Mouse (Mus musculus) cerebellum, adult 2 months (tissue): ENCODE data around the gene Trim65. TPM values are rescaled to one million over a fixed set of nuclear protein-coding genes. Genes with fewer than 3 reads are reported as not detected.

Source experiments
- DNase-seq, 2 experiments: peaks; one replicate each; pipeline ENCODE4 v3.0.0; 2021
- H3K27ac ChIP-seq: fragments of 200-500 bp; 2 replicates; pipeline ENCODE4 v1.5.1; 2012; ENCODE audit warnings: low read length, control low read depth, inconsistent platforms; ENCODE audit not compliant: insufficient read depth
- H3K27me3 ChIP-seq: fragments of 200-500 bp; 2 replicates; pipeline ENCODE4 v1.6.1; 2012; ENCODE audit warnings: inconsistent platforms, mild to moderate bottlenecking, low read length, moderate library complexity; ENCODE audit not compliant: control insufficient read depth, insufficient read depth
- H3K4me1 ChIP-seq: fragments of 200-500 bp; 2 replicates; pipeline ENCODE4 v1.6.1; 2011; ENCODE audit warnings: low read length; ENCODE audit not compliant: control insufficient read depth, insufficient read depth
- H3K4me3 ChIP-seq: fragments of 200-500 bp; replicated peaks from 2 replicates; pipeline ENCODE3; 2011; ENCODE audit warnings: mild to moderate bottlenecking, low read depth, low read length, control low read depth; ENCODE audit not compliant: insufficient read depth
- CTCF ChIP-seq: fragments of 200-500 bp; IDR thresholded peaks from 2 replicates; pipeline ENCODE4 v1.5.1; 2011; ENCODE audit warnings: low read depth, mild to moderate bottlenecking, control low read depth, low read length, moderate library complexity, borderline replicate concordance; ENCODE audit not compliant: insufficient read depth
- POLR2A ChIP-seq: fragments of 200-500 bp; IDR thresholded peaks from 2 replicates; pipeline ENCODE4 v1.6.1; 2011; ENCODE audit warnings: low read length, control low read depth, borderline replicate concordance; ENCODE audit not compliant: insufficient read depth
- WGBS: fragments of 180-500 bp; shearing (Covaris S2); methylation state at CpG from one replicate; pipeline ENCODE4 v1.1.7; 2018; 5-methylcytosine and 5-hydroxymethylcytosine counted together
- polyA plus RNA-seq: library from polyadenylated mRNA; depleted of rRNA; stranded (reverse); fragments of >200 nt; gene quantifications from 2 replicates; pipeline ENCODE4 v1.2.3, GENCODE M21; 2012

The Trim65 gene
- polyA plus RNA-seq, 1 experiment: 7.9 TPM

GRCm38 (mm10) chr11:116104006-116104646, 26.8 kb downstream of the Trim65 start:
- peaks cover 2% of the 10 kb centered on the region for H3K27me3 ChIP-seq
- TF ChIP-seq POLR2A: no peak
- TF ChIP-seq CTCF: no peak
- 58% methylated on average over 14 of the region's 14 CpGs for WGBS
- H3K27ac ChIP-seq: peak overlapping the region; percentile 11; the same call in 1 of the 2 replicates
- peaks cover 14% of the 10 kb centered on the region for H3K4me1 ChIP-seq
- H3K4me3 ChIP-seq: no peak overlapping the region
- DNase-seq: no peak

DNA sequence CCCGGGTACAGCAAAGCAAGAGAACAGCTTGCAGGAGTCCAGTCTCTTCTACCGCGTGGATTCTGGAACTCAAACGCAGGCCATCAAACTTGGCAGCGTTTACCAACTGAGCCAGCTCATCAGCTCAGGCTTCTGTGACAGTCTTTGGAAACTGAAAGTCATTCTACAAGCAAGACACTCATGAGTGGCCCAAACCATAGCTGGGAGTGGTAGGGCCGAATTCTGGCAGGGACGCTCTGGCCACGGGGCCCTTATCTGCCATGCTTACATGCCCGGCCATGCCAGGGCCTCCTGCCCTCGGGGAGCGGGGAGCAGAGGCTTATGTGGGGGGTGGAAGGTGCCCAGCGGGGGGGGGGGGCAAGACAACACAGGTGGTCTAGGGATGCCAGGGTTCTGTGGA, 27.4 kb downstream of the Trim65 start:
- no peak for DNase-seq
- Histone ChIP-seq H3K27me3 (peaks cover 2% of the 10 kb centered on the region; the same call in 1 of the 2 replicates), H3K27ac (no peak overlapping the region), H3K4me3 (no peak overlapping the region), H3K4me1 (peaks cover 11% of the 10 kb centered on the region; the same call in 1 of the 2 replicates)
- TF ChIP-seq CTCF: no peak
- WGBS: 62% methylated on average over 12 of the region's 12 CpGs

DNA sequence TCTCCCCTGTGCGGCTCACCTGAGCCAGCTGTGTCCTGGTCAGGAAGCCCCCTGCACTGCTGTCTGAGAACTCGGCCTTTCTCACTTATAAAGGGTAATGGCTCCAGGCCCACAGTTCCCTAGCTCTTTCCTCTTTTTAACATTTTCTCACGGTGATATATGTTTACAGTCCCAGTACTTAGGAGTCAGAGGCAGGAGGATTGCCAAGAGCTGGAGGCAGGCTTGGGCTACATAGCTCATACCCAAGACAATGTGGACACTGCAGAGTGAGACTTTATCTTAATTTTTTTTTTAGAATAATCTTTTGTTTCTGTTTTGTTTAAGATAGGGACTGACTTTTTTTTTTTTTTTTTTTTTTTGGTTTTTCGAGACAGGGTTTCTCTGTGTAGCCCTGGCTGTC, 28.5 kb downstream of the Trim65 start:
- no peak overlapping the region for H3K27ac ChIP-seq
- H3K27me3 ChIP-seq: peaks cover 2% of the 10 kb centered on the region; the same call in 1 of the 2 replicates
- WGBS: 63% methylated on average over 3 of the region's 4 CpGs
- DNase-seq: no peak
- H3K4me3 ChIP-seq: no peak overlapping the region
- TF ChIP-seq POLR2A (no peak), CTCF (no peak)
- H3K4me1 ChIP-seq: 0 out of 2 replicates have a peak, but pooled peaks cover 3% of the 10 kb centered on the region

DNA sequence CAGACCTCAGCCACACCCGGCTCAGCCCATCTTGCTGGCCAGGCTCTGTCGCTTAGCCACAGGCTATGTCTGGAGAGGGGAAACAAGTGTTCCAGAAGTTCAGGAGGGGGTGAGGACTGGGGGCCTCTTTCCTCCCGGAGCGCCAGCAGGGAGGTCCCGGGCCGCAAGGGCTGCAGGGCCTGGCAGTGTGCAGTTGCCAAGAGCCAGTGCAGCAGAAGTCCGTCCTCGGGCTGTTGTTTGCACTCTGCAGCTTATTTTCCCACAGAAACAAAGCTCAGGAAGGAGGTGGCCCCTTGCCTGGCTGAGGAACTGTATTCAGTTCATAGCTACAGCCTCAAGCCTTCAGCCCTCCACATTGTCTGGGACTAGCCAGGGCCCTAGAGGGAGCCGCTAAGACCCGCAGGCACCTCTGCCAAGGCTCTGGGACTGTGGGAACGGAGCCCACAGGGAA, 29.0 kb downstream of the Trim65 start:
- WGBS: 42% methylated on average over 11 of the region's 11 CpGs
- DNase-seq: no peak
- Histone ChIP-seq H3K4me3 (no peak overlapping the region), H3K27ac (peak overlapping the region; percentile 33; the same call in 1 of the 2 replicates), H3K27me3 (peaks cover under 1% of the 10 kb centered on the region; the same call in 1 of the 2 replicates), H3K4me1 (no peaks in the 10 kb centered on the region)
- TF ChIP-seq CTCF: no peak
- no peak for TF ChIP-seq POLR2A

DNA sequence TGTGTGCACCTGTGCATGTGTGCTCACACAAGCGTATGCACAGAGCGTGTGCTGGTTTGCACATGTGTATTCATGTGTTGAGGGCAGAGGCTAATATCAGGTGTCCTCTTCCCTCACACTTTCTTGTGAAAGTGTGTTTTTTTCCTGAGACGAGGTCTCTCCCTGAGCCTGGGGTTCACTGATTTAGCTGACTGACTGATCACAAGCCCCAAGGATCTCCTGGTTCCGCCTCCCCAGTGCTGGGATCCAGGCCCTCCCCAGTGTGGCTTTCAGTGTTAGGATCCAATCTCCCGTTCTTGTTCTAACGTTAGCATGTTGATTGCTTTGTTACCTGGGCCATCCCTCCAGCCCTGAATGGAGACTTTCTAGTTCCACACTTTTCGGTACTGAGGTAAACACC, 30.1 kb downstream of the Trim65 start:
- Histone ChIP-seq H3K4me1 (no peaks in the 10 kb centered on the region), H3K27ac (peak overlapping the region; percentile 64; the same call in 1 of the 2 replicates), H3K4me3 (no peak overlapping the region), H3K27me3 (no peaks in the 10 kb centered on the region; the same call in 1 of the 2 replicates)
- no peak for DNase-seq
- WGBS: 88% methylated on average over 7 of the region's 7 CpGs
- TF ChIP-seq CTCF: no peak
- TF ChIP-seq POLR2A: no peak

GRCm38 (mm10) chr11:116100385-116100784, 30.5 kb downstream of the Trim65 start:
- H3K4me1 ChIP-seq: no peaks in the 10 kb centered on the region
- H3K4me3 ChIP-seq: no peak overlapping the region
- TF ChIP-seq CTCF (no peak), POLR2A (no peak)
- 0 out of 2 replicates have a peak overlapping the region, but pooled peaks have one; percentile 64 for H3K27ac ChIP-seq
- no peak for DNase-seq
- H3K27me3 ChIP-seq: no peaks in the 10 kb centered on the region; the same call in 1 of the 2 replicates
- WGBS: 81% methylated on average over 6 of the region's 6 CpGs

DNA sequence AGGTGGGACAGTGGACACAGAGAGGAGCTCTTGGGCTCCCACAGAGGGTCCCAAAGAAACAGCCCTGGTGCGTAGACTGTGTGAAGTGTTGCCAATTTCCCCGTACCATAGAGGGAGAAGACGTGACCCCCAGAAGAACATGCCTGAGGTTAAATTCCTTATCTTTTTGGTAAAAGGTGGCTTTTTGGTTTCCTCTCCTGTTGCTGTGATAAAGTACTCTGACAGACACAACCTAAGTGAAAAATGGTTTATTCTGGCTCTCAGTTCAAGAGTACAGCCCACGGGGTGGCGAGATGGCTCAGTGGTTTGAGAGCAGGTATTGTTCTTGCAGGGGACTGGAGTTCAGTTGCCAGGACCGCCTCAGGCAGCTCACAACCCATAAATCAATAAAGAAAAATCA, 31.5 kb downstream of the Trim65 start:
- no peak for TF ChIP-seq CTCF
- TF ChIP-seq POLR2A: no peak

More for the DNA sequence above, 31.5 kb downstream of the Trim65 start:
- no peak for DNase-seq
- no peaks in the 10 kb centered on the region; the same call in 1 of the 2 replicates for H3K27me3 ChIP-seq
- H3K4me1 ChIP-seq: no peaks in the 10 kb centered on the region
- H3K4me3 ChIP-seq: no peak overlapping the region
- no peak overlapping the region for H3K27ac ChIP-seq
- 89% methylated on average over 6 of the region's 6 CpGs for WGBS
